Mouse (Mus musculus): ENCODE measurements around the gene Noa1.

GRCm38 (mm10) chr5:77254402-77254801 lies 55.5 kb downstream of the Noa1 start:
- TF ChIP-seq CTCF (IDR thresholded peaks at IDR 0.05; ENCODE audit: control insufficient read depth, insufficient read depth, insufficient read length), result no peak
- TF ChIP-seq MYOG (IDR thresholded peaks at IDR 0.05; ENCODE audit: control insufficient read depth, extremely low read depth, insufficient read length), result no peak

Measured in C2C12 (cell line).